Mouse (Mus musculus) neutrophil, adult 5-6 weeks (primary cell): ENCODE measurements around the gene Cmip. TPM values are rescaled to one million over a fixed set of nuclear protein-coding genes. Genes with fewer than 3 reads are reported as not detected.

Source experiments
- ATAC-seq: fragments of 151-379, 151-347 bp; 2 replicates; pipeline ENCODE4 v1.8.0; 2017; ENCODE audit warnings: mild to moderate bottlenecking, moderate TSS enrichment; ENCODE audit not compliant: insufficient number of reproducible peaks, poor library complexity, low FRiP score, severe bottlenecking; ENCODE audit errors: extremely low read depth
- total RNA-seq: library from RNA; stranded (forward); fragments of 200-1000 nt; gene quantifications from 2 replicates; pipeline ENCODE4 v1.2.3, GENCODE M21; 2017

Cmip gene
- total RNA-seq, 1 experiment from 2014 or later: 74.6 TPM

- ATAC-seq: no peak
These were observed 2.4 kb upstream of the Cmip start for GRCm38 (mm10) chr8:117254496-117254895.

- ATAC-seq: peak; percentile 65
These were observed 449 bp upstream of the Cmip start for GRCm38 (mm10) chr8:117256292-117256938.

- ATAC-seq: peak; percentile 11; the same call in 1 of the 2 replicates
These were observed 1.1 kb downstream of the Cmip start for GRCm38 (mm10) chr8:117257821-117258575.

GRCm38 (mm10) chr8:117258576-117259040 is 1.7 kb downstream of the Cmip start:
- no peak for ATAC-seq

- no peak for ATAC-seq
These were observed 2.7 kb downstream of the Cmip start for GRCm38 (mm10) chr8:117259431-117260001.

GRCm38 (mm10) chr8:117260234-117260929 is 3.5 kb downstream of the Cmip start:
- no peak for ATAC-seq

- no peak for ATAC-seq
These were observed 4.1 kb downstream of the Cmip start for GRCm38 (mm10) chr8:117260930-117261475.

GRCm38 (mm10) chr8:117261702-117262101 is 4.8 kb downstream of the Cmip start:
- no peak for ATAC-seq

GRCm38 (mm10) chr8:117262685-117263084 is 5.8 kb downstream of the Cmip start:
- no peak; the same call in 1 of the 2 replicates for ATAC-seq

- ATAC-seq: no peak
These were observed 6.6 kb downstream of the Cmip start for GRCm38 (mm10) chr8:117263442-117263841.

GRCm38 (mm10) chr8:117265079-117265478 is 8.2 kb downstream of the Cmip start:
- ATAC-seq: no peak

- ATAC-seq: peak; percentile 62
These were observed 10.7 kb downstream of the Cmip start for GRCm38 (mm10) chr8:117267403-117268129.

- no peak for ATAC-seq
These were observed 21.4 kb downstream of the Cmip start for GRCm38 (mm10) chr8:117278234-117278633.

- ATAC-seq: no peak
These were observed 21.8 kb downstream of the Cmip start for GRCm38 (mm10) chr8:117278668-117279132.

GRCm38 (mm10) chr8:117280488-117280887 is 23.6 kb downstream of the Cmip start:
- peak; percentile 28; the same call in 1 of the 2 replicates for ATAC-seq

GRCm38 (mm10) chr8:117281676-117282075 is 24.8 kb downstream of the Cmip start:
- no peak for ATAC-seq

- peak; percentile 28 for ATAC-seq
These were observed 25.5 kb downstream of the Cmip start for GRCm38 (mm10) chr8:117282141-117282950.
